In the genomic region with DNA sequence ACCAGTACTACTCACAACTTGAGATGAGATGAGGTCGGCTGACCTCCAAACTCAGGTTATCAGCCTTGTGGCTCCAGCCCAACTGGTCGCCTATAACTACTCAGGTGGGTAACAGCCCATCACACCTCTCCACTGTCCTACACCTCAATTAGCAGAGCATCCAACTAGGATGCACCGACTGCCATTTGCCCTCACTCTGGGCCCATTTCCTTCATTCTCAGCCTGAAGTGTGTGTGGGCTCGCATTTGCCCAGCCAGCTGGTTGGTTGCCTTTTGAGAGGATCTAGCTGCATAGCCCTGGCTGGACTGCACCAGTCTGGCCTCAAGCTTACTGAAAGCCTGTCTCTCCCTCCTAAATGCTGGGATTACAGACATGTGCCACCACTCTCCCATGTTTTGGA, we compare ENCODE assay signal across 1 mouse cellular context.
TF ChIP-seq lines count a peak whose summit lies in the region.

No protein-coding gene starts in this region.

TF ChIP-seq in CH12.LX, 34 proteins besides CTCF, POLR2A, EP300 and RAD21:
- TF ChIP-seq JUND (conservative IDR thresholded peaks at IDR 0.05; ENCODE audit: low read depth, low read length) (no peak), CHD1 (IDR thresholded peaks at IDR 0.05; ENCODE audit: low read depth, low read length) (no peak), TBP (conservative IDR thresholded peaks at IDR 0.05; ENCODE audit: low read depth, low read length) (no peak), HCFC1 (IDR thresholded peaks at IDR 0.05; ENCODE audit: low read depth, low read length) (no peak), ZC3H11A (IDR thresholded peaks at IDR 0.05; ENCODE audit: low read depth, low read length) (no peak), NRF1 (IDR thresholded peaks at IDR 0.05; ENCODE audit: low read depth, low read length) (no peak), MEF2A (IDR thresholded peaks at IDR 0.05; ENCODE audit: borderline replicate concordance, low read depth, low read length) (no peak), IRF4 (IDR thresholded peaks at IDR 0.05; ENCODE audit: low read depth, low read length) (no peak), CHD2 (IDR thresholded peaks at IDR 0.05; ENCODE audit: low read length) (no peak), PAX5 (IDR thresholded peaks at IDR 0.05; ENCODE audit: low read length) (no peak), POLR2AphosphoS2 (IDR thresholded peaks at IDR 0.05; ENCODE audit: low read depth, low read length) (no peak), ZMIZ1 (IDR thresholded peaks at IDR 0.05; ENCODE audit: low read depth, low read length) (no peak), ETS1 (conservative IDR thresholded peaks at IDR 0.05; ENCODE audit: low read depth, low read length) (no peak), E2F4 (IDR thresholded peaks at IDR 0.05; ENCODE audit: insufficient replicate concordance, low read depth, low read length) (no peak), RCOR1 (conservative IDR thresholded peaks at IDR 0.05; ENCODE audit: low read depth, low read length) (no peak), MYC (IDR thresholded peaks at IDR 0.05; ENCODE audit: low read depth, low read length) (no peak), KAT2A (IDR thresholded peaks at IDR 0.05; ENCODE audit: insufficient replicate concordance, low read length) (no peak)
